Mouse (Mus musculus): Measurements from ENCODE around the gene Castor1.
A peak's percentile ranks its signal among the peaks of the same experiment; 100 is the strongest.
"Not testable (repeated sequence)": the region's sequence is repeated elsewhere in the genome, so short reads cannot be mapped to it uniquely, and the experiment has no call there.

The Castor1 gene

GRCm38 (mm10) chr11:4217914-4218629 is at the start of gene Castor1:
Gene Castor1 (plus strand): TSS chr11:4218225.
- DNase-seq (ENCODE audit: low read depth, low spot score), result peak; percentile 91

GRCm38 (mm10) chr11:4174586-4174985 is 43.4 kb upstream of the Castor1 start:
- no peak for DNase-seq (ENCODE audit: low read depth, low spot score)

GRCm38 (mm10) chr11:4177716-4178115 is 40.3 kb upstream of the Castor1 start:
- DNase-seq (ENCODE audit: low read depth, low spot score), result no peak

- no peak for DNase-seq (ENCODE audit: low read depth, low spot score)
Measured at GRCm38 (mm10) chr11:4182061-4182460, 36.0 kb upstream of the Castor1 start.

GRCm38 (mm10) chr11:4183511-4183910 is 34.5 kb upstream of the Castor1 start:
- no peak for DNase-seq (ENCODE audit: low read depth, low spot score)

- no peak for DNase-seq (ENCODE audit: low read depth, low spot score)
Measured at GRCm38 (mm10) chr11:4184251-4184952, 33.6 kb upstream of the Castor1 start.

GRCm38 (mm10) chr11:4185480-4185879 is 32.5 kb upstream of the Castor1 start:
- DNase-seq (ENCODE audit: low read depth, low spot score), result not testable (repeated sequence)

GRCm38 (mm10) chr11:4186486-4187317 is 31.3 kb upstream of the Castor1 start, which contains the start of gene Tbc1d10a:
Gene Tbc1d10a (plus strand): TSS chr11:4186789.
- peak; percentile 96 for DNase-seq (ENCODE audit: low read depth, low spot score)

GRCm38 (mm10) chr11:4187318-4187700 is 30.7 kb upstream of the Castor1 start:
- DNase-seq (ENCODE audit: low read depth, low spot score), result no peak

- DNase-seq (ENCODE audit: low read depth, low spot score), result no peak
Measured at GRCm38 (mm10) chr11:4189182-4189581, 28.8 kb upstream of the Castor1 start.

- no peak for DNase-seq (ENCODE audit: low read depth, low spot score)
Measured at GRCm38 (mm10) chr11:4190677-4191076, 27.3 kb upstream of the Castor1 start.

GRCm38 (mm10) chr11:4192757-4193156 is 25.3 kb upstream of the Castor1 start:
- no peak for DNase-seq (ENCODE audit: low read depth, low spot score)

GRCm38 (mm10) chr11:4193420-4193819 is 24.6 kb upstream of the Castor1 start:
- DNase-seq (ENCODE audit: low read depth, low spot score), result no peak

GRCm38 (mm10) chr11:4195597-4196031 is 22.4 kb upstream of the Castor1 start:
- no peak for DNase-seq (ENCODE audit: low read depth, low spot score)

GRCm38 (mm10) chr11:4196636-4197035 is 21.4 kb upstream of the Castor1 start:
- DNase-seq (ENCODE audit: low read depth, low spot score), result no peak

- DNase-seq (ENCODE audit: low read depth, low spot score), result no peak
Measured at GRCm38 (mm10) chr11:4197691-4198090, 20.3 kb upstream of the Castor1 start.

- no peak for DNase-seq (ENCODE audit: low read depth, low spot score)
Measured at GRCm38 (mm10) chr11:4201981-4202700, 15.9 kb upstream of the Castor1 start.

- DNase-seq (ENCODE audit: low read depth, low spot score), result no peak
Measured at GRCm38 (mm10) chr11:4202995-4203704, 14.9 kb upstream of the Castor1 start.

GRCm38 (mm10) chr11:4203705-4204074 is 14.3 kb upstream of the Castor1 start:
- DNase-seq (ENCODE audit: low read depth, low spot score), result no peak

GRCm38 (mm10) chr11:4205097-4205655 is 12.8 kb upstream of the Castor1 start:
- DNase-seq (ENCODE audit: low read depth, low spot score), result no peak

GRCm38 (mm10) chr11:4205951-4206350 is 12.1 kb upstream of the Castor1 start:
- DNase-seq (ENCODE audit: low read depth, low spot score), result no peak
